Mouse (Mus musculus): ENCODE measurements around the gene Grid2ip.
A peak's percentile ranks its signal among the peaks of the same experiment; 100 is the strongest.

Gene Grid2ip

GRCm38 (mm10) chr5:143410841-143411395, 53.8 kb downstream of the Grid2ip start:
- no peak for DNase-seq (ENCODE audit: low read depth, low spot score)

GRCm38 (mm10) chr5:143421484-143421883, 64.3 kb downstream of the Grid2ip start:
- DNase-seq (ENCODE audit: low read depth, low spot score), result no peak

GRCm38 (mm10) chr5:143422990-143423389, 65.9 kb downstream of the Grid2ip start:
- DNase-seq (ENCODE audit: low read depth, low spot score), result no peak

GRCm38 (mm10) chr5:143423899-143424519, 66.9 kb downstream of the Grid2ip start:
- DNase-seq (ENCODE audit: low read depth, low spot score), result peak; percentile 75

- DNase-seq (ENCODE audit: low read depth, low spot score), result peak; percentile 87
Measured at GRCm38 (mm10) chr5:143434421-143434820, 77.3 kb downstream of the Grid2ip start.

- no peak for DNase-seq (ENCODE audit: low read depth, low spot score)
Measured at GRCm38 (mm10) chr5:143441298-143441697, 84.2 kb downstream of the Grid2ip start.

- no peak for DNase-seq (ENCODE audit: low read depth, low spot score)
Measured at GRCm38 (mm10) chr5:143441753-143442152, 84.6 kb downstream of the Grid2ip start.
